Mouse (Mus musculus): ENCODE results near the gene Mrps36. TPM values are rescaled to one million over a fixed set of nuclear protein-coding genes. Genes with fewer than 3 reads are reported as not detected.

Gene Mrps36
- polyA plus RNA-seq, 1 experiment: 46.4 TPM

GRCm38 (mm10) chr13:100777491-100777890 is 33.0 kb upstream of the Mrps36 start:
- WGBS: 96% methylated on average over 3 of the region's 3 CpGs
- H3K36me3 ChIP-seq (ENCODE audit: control insufficient read depth, insufficient read depth, low read length): peaks cover 4% of the 10 kb centered on the region; the same call in 1 of the 2 replicates

DNA sequence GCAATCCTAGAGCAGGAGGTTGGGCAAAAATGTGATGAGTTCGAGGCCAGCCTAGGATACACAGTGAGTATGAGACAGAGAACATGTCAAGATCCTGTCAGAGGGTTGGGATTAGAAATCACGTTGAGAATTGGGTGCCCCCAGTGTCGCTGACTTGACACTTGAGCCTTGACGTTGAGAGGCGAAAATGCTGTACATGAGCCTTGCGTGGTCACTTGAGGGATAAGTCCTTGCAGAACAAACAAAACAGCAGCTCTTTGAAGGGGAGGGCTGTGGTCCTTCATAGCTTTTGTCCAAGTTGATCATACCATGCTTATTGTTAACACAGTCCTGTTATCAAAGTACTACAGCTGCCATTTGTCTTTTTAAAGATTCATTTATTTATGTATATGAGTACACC is 32.3 kb upstream of the Mrps36 start:
- Histone ChIP-seq H3K27me3 (ENCODE audit: control insufficient read depth, insufficient read depth, low read length) (no peaks in the 10 kb centered on the region), H3K4me1 (replicated peaks; ENCODE audit: control insufficient read depth, insufficient read depth, low read length) (peaks cover 4% of the 10 kb centered on the region), H3K36me3 (ENCODE audit: control insufficient read depth, insufficient read depth, low read length) (no peaks in the 10 kb centered on the region), H3K27ac (ENCODE audit: control insufficient read depth, insufficient read depth, low read length) (no peak overlapping the region), H3K4me3 (ENCODE audit: control insufficient read depth, insufficient read depth, low read length) (no peak overlapping the region)
- DNase-seq: no peak
- TF ChIP-seq POLR2A (IDR thresholded peaks at IDR 0.05; ENCODE audit: control insufficient read depth, extremely low read depth, insufficient read depth, low read length, poor library complexity) (no peak), CTCF (IDR thresholded peaks at IDR 0.05; ENCODE audit: borderline replicate concordance, control insufficient read depth, extremely low read depth, insufficient read depth, low read length, poor library complexity) (no peak)
- 90% methylated on average over 6 of the region's 6 CpGs for WGBS

More at GRCm38 (mm10) chr13:100777491-100777890, 33.0 kb upstream of the Mrps36 start:
- H3K4me3 ChIP-seq (ENCODE audit: control insufficient read depth, insufficient read depth, low read length): no peak overlapping the region
- DNase-seq: no peak
- H3K4me1 ChIP-seq (replicated peaks; ENCODE audit: control insufficient read depth, insufficient read depth, low read length): peaks cover 4% of the 10 kb centered on the region
- TF ChIP-seq CTCF (IDR thresholded peaks at IDR 0.05; ENCODE audit: borderline replicate concordance, control insufficient read depth, extremely low read depth, insufficient read depth, low read length, poor library complexity) (no peak), POLR2A (IDR thresholded peaks at IDR 0.05; ENCODE audit: control insufficient read depth, extremely low read depth, insufficient read depth, low read length, poor library complexity) (no peak)
- no peak overlapping the region for H3K27ac ChIP-seq (ENCODE audit: control insufficient read depth, insufficient read depth, low read length)
- no peaks in the 10 kb centered on the region for H3K27me3 ChIP-seq (ENCODE audit: control insufficient read depth, insufficient read depth, low read length)

GRCm38 (mm10) chr13:100776056-100776419 is 31.6 kb upstream of the Mrps36 start:
- WGBS: 9% methylated on average over 8 of the region's 8 CpGs
- DNase-seq: no peak
- H3K36me3 ChIP-seq (ENCODE audit: control insufficient read depth, insufficient read depth, low read length): peaks cover under 1% of the 10 kb centered on the region; the same call in 1 of the 2 replicates
- H3K27ac ChIP-seq (ENCODE audit: control insufficient read depth, insufficient read depth, low read length): no peak overlapping the region
- H3K4me3 ChIP-seq (ENCODE audit: control insufficient read depth, insufficient read depth, low read length): peak overlapping the region; percentile 83; the same call in 1 of the 2 replicates
- H3K27me3 ChIP-seq (ENCODE audit: control insufficient read depth, insufficient read depth, low read length): no peaks in the 10 kb centered on the region
- TF ChIP-seq CTCF (IDR thresholded peaks at IDR 0.05; ENCODE audit: borderline replicate concordance, control insufficient read depth, extremely low read depth, insufficient read depth, low read length, poor library complexity): no peak
- TF ChIP-seq POLR2A (IDR thresholded peaks at IDR 0.05; ENCODE audit: control insufficient read depth, extremely low read depth, insufficient read depth, low read length, poor library complexity): no peak
- H3K4me1 ChIP-seq (replicated peaks; ENCODE audit: control insufficient read depth, insufficient read depth, low read length): peaks cover 4% of the 10 kb centered on the region

DNA sequence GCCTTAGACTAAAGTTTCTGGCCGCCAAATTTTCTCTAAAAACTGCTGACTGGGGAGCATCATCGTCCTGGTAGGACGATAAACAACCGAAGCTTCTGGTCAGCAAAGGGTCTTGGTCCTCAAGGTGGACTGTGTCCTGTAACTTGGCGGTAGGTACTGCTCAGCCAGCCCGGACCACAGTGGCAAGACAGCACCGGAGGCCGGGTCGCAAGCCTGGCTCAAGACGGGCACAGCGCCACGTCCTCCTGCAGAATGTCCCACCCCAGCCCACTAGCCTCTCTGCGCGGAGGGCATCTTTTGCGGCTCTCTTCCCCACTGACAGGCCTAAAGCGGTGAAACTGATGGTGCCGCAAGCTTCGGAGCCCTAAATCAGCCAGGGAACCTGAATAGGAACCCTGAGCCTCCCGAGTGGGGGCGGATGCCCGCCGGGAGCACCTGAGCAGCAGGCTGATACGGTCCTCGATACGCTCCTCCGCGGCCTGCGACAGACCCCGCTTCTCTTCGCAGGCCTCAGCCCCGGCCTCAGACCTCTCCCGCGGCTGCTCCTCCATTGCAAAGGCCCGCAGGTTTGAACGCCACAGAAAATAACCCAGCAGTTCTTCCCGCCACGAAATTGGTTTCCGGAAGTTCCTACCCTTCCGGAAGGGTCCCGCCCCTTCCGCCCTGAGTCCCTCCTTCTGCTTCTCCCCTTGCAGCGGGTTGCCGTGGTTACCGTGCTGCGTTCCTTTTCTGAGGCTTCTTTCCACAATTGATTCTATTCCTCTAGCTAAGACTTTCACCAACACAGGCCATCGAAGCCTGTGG is 31.0 kb upstream of the Mrps36 start, which contains the start of gene Cenph:
Gene Cenph (minus strand): TSS at position 648 of the 804 bp plus-strand sequence.
- Histone ChIP-seq H3K4me3 (ENCODE audit: control insufficient read depth, insufficient read depth, low read length) (peak within 1 kb of the TSS; percentile 83), H3K27ac (ENCODE audit: control insufficient read depth, insufficient read depth, low read length) (no peak within 1 kb of the TSS), H3K27me3 (ENCODE audit: control insufficient read depth, insufficient read depth, low read length) (no peaks in the 10 kb centered on the region), H3K4me1 (replicated peaks; ENCODE audit: control insufficient read depth, insufficient read depth, low read length) (peaks cover 4% of the 10 kb centered on the region), H3K36me3 (ENCODE audit: control insufficient read depth, insufficient read depth, low read length) (peaks cover 4% of the 10 kb centered on the region)
- TF ChIP-seq CTCF (IDR thresholded peaks at IDR 0.05; ENCODE audit: borderline replicate concordance, control insufficient read depth, extremely low read depth, insufficient read depth, low read length, poor library complexity) (0 out of 2 replicates have a peak, but pooled peaks have one; percentile 16), POLR2A (IDR thresholded peaks at IDR 0.05; ENCODE audit: control insufficient read depth, extremely low read depth, insufficient read depth, low read length, poor library complexity) (peak; percentile 40; the same call in 1 of the 2 replicates)
- WGBS: under 1% methylated on average over 46 of the region's 46 CpGs
- DNase-seq: peak; percentile 84

GRCm38 (mm10) chr13:100774704-100775103 is 30.2 kb upstream of the Mrps36 start:
- H3K4me3 ChIP-seq (ENCODE audit: control insufficient read depth, insufficient read depth, low read length): no peak overlapping the region
- H3K4me1 ChIP-seq (replicated peaks; ENCODE audit: control insufficient read depth, insufficient read depth, low read length): peaks cover 4% of the 10 kb centered on the region
- TF ChIP-seq CTCF (IDR thresholded peaks at IDR 0.05; ENCODE audit: borderline replicate concordance, control insufficient read depth, extremely low read depth, insufficient read depth, low read length, poor library complexity) (no peak), POLR2A (IDR thresholded peaks at IDR 0.05; ENCODE audit: control insufficient read depth, extremely low read depth, insufficient read depth, low read length, poor library complexity) (no peak)
- DNase-seq: no peak
- peaks cover 8% of the 10 kb centered on the region for H3K36me3 ChIP-seq (ENCODE audit: control insufficient read depth, insufficient read depth, low read length)
- no peak overlapping the region for H3K27ac ChIP-seq (ENCODE audit: control insufficient read depth, insufficient read depth, low read length)
- no peaks in the 10 kb centered on the region for H3K27me3 ChIP-seq (ENCODE audit: control insufficient read depth, insufficient read depth, low read length)

DNA sequence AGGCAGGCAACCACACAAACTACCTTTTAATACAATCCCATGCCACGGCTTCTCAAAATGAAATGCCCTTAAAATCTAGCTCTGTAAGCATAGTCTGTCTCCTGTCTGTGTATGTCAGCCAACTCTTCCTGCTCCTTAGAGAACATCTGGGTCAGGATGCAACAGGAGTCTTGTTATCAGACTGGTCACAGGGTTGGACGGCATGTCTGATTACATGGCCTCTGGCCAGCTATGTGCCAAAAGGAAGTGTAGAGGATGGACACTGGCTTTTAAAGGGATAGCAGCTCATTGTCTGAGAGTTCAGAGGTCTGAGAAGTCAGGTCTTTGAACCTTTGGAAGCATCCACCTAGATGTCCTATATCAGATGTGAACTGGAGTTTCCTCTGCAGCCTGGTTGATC is 10.9 kb upstream of the Mrps36 start:
- no peak overlapping the region for H3K4me3 ChIP-seq (ENCODE audit: control insufficient read depth, insufficient read depth, low read length)
- H3K27me3 ChIP-seq (ENCODE audit: control insufficient read depth, insufficient read depth, low read length): no peaks in the 10 kb centered on the region
- TF ChIP-seq CTCF (IDR thresholded peaks at IDR 0.05; ENCODE audit: borderline replicate concordance, control insufficient read depth, extremely low read depth, insufficient read depth, low read length, poor library complexity) (no peak), POLR2A (IDR thresholded peaks at IDR 0.05; ENCODE audit: control insufficient read depth, extremely low read depth, insufficient read depth, low read length, poor library complexity) (no peak)
- H3K27ac ChIP-seq (ENCODE audit: control insufficient read depth, insufficient read depth, low read length): no peak overlapping the region
- 0 out of 2 replicates have a peak, but pooled peaks cover 6% of the 10 kb centered on the region for H3K36me3 ChIP-seq (ENCODE audit: control insufficient read depth, insufficient read depth, low read length)
- DNase-seq: no peak
- WGBS: 97% methylated on average over 2 of the region's 2 CpGs
- no peaks in the 10 kb centered on the region for H3K4me1 ChIP-seq (replicated peaks; ENCODE audit: control insufficient read depth, insufficient read depth, low read length)
